In the genomic region with DNA sequence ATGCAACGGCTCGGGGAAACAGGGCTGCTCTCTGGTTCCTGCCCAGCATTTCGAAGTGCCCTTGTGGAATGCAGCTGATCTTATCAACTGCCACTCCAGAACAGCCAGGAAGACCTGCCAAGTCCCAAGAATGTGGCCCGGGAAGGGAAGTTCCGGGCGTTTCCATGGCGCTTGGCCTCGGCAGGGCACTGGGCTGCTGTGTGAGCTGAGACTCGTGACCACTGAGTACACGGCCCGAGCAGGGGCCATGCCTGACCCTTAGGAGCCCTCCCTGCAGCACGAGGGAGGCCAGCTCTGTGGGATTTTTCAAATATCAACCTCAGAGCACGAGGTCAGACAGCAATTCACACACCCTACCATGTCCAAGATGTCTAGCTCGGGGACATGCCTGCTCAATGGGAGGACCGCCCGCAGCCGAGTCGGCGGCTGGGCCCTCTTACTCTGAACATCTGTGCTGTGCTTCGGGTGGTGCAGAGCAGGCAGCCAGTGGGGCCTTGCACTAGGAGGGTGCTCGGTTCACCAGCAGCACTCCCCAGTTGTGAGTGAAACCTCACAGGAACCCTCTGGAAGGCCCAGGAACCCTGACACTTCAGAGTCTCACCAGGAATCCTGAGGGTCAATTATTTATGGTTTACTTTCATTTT, we compare ENCODE assay signal across 8 mouse cellular contexts. TPM values are rescaled to one million over a fixed set of nuclear protein-coding genes. Genes with fewer than 3 reads are reported as not detected.
DNase-seq lines count a peak whose midpoint lies in the region; ATAC-seq and TF ChIP-seq lines count a peak whose summit lies in the region.

No protein-coding gene starts in this region.

- peak; percentile 53 for DNase-seq in 416B (ENCODE audit: low read depth)
- peak; percentile 97 for DNase-seq in adipocyte (ENCODE audit: low spot score)
- DNase-seq in gastrocnemius, adult 8-10 months (ENCODE audit: low spot score in 2 of 2) = peak; percentile 55 to 78
- DNase-seq in right cerebral cortex, adult 18-20 months = no peak
- DNase-seq in right cerebral cortex, postnatal 25 days = no peak

- TF ChIP-seq CTCF in olfactory bulb, adult 2 months (IDR thresholded peaks at IDR 0.05; ENCODE audit: insufficient read depth, low read depth, low read length) = no peak

- TF ChIP-seq POLR2A in olfactory bulb, adult 2 months (IDR thresholded peaks at IDR 0.05; ENCODE audit: insufficient read depth, low read depth, low read length) = no peak

- H3K36me3 ChIP-seq in hindbrain, embryonic 16.5 days (ENCODE audit: control insufficient read depth, insufficient read depth, low read length) = no peaks in the 10 kb centered on the region
- peaks cover 7% of the 10 kb centered on the region for H3K36me3 ChIP-seq in liver, embryonic 12.5 days

- no peaks in the 10 kb centered on the region for H3K27me3 ChIP-seq in hindbrain, embryonic 16.5 days (replicated peaks; ENCODE audit: control insufficient read depth, insufficient read depth, low read length)
- H3K27me3 ChIP-seq in liver, embryonic 12.5 days (replicated peaks) = no peaks in the 10 kb centered on the region

- H3K9ac ChIP-seq in hindbrain, embryonic 16.5 days (ENCODE audit: low read depth, low read length) = no peak overlapping the region
- peak overlapping the region; percentile 83 for H3K9ac ChIP-seq in liver, embryonic 12.5 days

- peak overlapping the region; percentile 4 for H3K27ac ChIP-seq in hindbrain, embryonic 16.5 days (ENCODE audit: low read depth, low read length)
- peak overlapping the region; percentile 100 for H3K27ac ChIP-seq in liver, embryonic 12.5 days
- peak overlapping the region; percentile 59 for H3K27ac ChIP-seq in olfactory bulb, adult 2 months (ENCODE audit: insufficient read depth, low read depth, low read length)

- ATAC-seq in hindbrain, embryonic 16.5 days = peak; percentile 51
- ATAC-seq in liver, embryonic 12.5 days = no peak

- 41% methylated on average over 21 of the region's 21 CpGs for WGBS in hindbrain, embryonic 16.5 days
- 14% methylated on average over 21 of the region's 21 CpGs for WGBS in liver, embryonic 12.5 days (ENCODE audit: insufficient replicate concordance)
- WGBS in olfactory bulb, adult 2 months = 72% methylated on average over 21 of the region's 21 CpGs

- no peak overlapping the region for H3K4me3 ChIP-seq in hindbrain, embryonic 16.5 days (ENCODE audit: low read length)
- peak overlapping the region; percentile 78 for H3K4me3 ChIP-seq in liver, embryonic 12.5 days
- H3K4me3 ChIP-seq in olfactory bulb, adult 2 months (ENCODE audit: insufficient read depth, low read depth, low read length) = no peak overlapping the region

- H3K9me3 ChIP-seq in hindbrain, embryonic 16.5 days (ENCODE audit: control insufficient read depth, low read length) = no peaks in the 10 kb centered on the region
- H3K9me3 ChIP-seq in liver, embryonic 12.5 days (replicated peaks) = no peaks in the 10 kb centered on the region

- no peak overlapping the region for H3K4me2 ChIP-seq in hindbrain, embryonic 16.5 days (ENCODE audit: low read length)
- H3K4me2 ChIP-seq in liver, embryonic 12.5 days = peak overlapping the region; percentile 91

- H3K4me1 ChIP-seq in hindbrain, embryonic 16.5 days (ENCODE audit: control insufficient read depth, insufficient read depth, low read depth, low read length) = peaks cover 24% of the 10 kb centered on the region
- peaks cover 95% of the 10 kb centered on the region for H3K4me1 ChIP-seq in liver, embryonic 12.5 days
- peaks cover 51% of the 10 kb centered on the region for H3K4me1 ChIP-seq in olfactory bulb, adult 2 months (ENCODE audit: control insufficient read depth, insufficient read depth, low read length)

RNA-seq across cellular contexts. Expression of a gene that starts 1.6 kb away (rescaled TPM):
- total RNA-seq in gastrocnemius, adult 8-10 months (2022) = 10 to 100 TPM; 20.9 to 28.6 (median 25.4) TPM
- polyA plus RNA-seq in hindbrain, embryonic 16.5 days (2015; fragmentation: Nextera tagmentation; extraction: Ambion mirVana) = 3.1 and 4.0 TPM in 2 replicates
- polyA plus RNA-seq in liver, embryonic 12.5 days (2016; fragmentation: Nextera tagmentation; extraction: Ambion mirVana) = 18.3 and 19.3 TPM in 2 replicates
- polyA plus RNA-seq in olfactory bulb, adult 2 months (2012; ENCODE audit: insufficient read depth, insufficient read length, low replicate concordance, missing spikeins) = not detected in 2 replicates

RNA-seq across cellular contexts. Expression of a gene that starts 26.0 kb away (rescaled TPM):
- under 1 TPM in 2 of 4 experiments, not detected in 2; 0.15 to 0.27 TPM for total RNA-seq in gastrocnemius, adult 8-10 months (2022)
- 0.26 and 0.64 TPM in 2 replicates for polyA plus RNA-seq in hindbrain, embryonic 16.5 days (2015; fragmentation: Nextera tagmentation; extraction: Ambion mirVana)
- polyA plus RNA-seq in liver, embryonic 12.5 days (2016; fragmentation: Nextera tagmentation; extraction: Ambion mirVana) = 0.72 and 0.75 TPM in 2 replicates
- polyA plus RNA-seq in olfactory bulb, adult 2 months (2012; ENCODE audit: insufficient read depth, insufficient read length, low replicate concordance, missing spikeins) = not detected in 2 replicates

RNA-seq across cellular contexts. Expression of a gene that starts 26.7 kb away (rescaled TPM):
- not detected for total RNA-seq in gastrocnemius, adult 8-10 months (2022)
- polyA plus RNA-seq in hindbrain, embryonic 16.5 days (2015; fragmentation: Nextera tagmentation; extraction: Ambion mirVana) = not detected in 2 replicates
- not detected in 2 replicates for polyA plus RNA-seq in liver, embryonic 12.5 days (2016; fragmentation: Nextera tagmentation; extraction: Ambion mirVana)
- not detected in 2 replicates for polyA plus RNA-seq in olfactory bulb, adult 2 months (2012; ENCODE audit: insufficient read depth, insufficient read length, low replicate concordance, missing spikeins)

RNA-seq across cellular contexts. Expression of a gene that starts 27.9 kb away (rescaled TPM):
- total RNA-seq in gastrocnemius, adult 8-10 months (2022) = 10 to 100 TPM; 46.5 to 60.3 (median 57.4) TPM
- polyA plus RNA-seq in hindbrain, embryonic 16.5 days (2015; fragmentation: Nextera tagmentation; extraction: Ambion mirVana) = 95.1 and 98.6 TPM in 2 replicates
- 72.3 and 73.8 TPM in 2 replicates for polyA plus RNA-seq in liver, embryonic 12.5 days (2016; fragmentation: Nextera tagmentation; extraction: Ambion mirVana)
- not detected in 2 replicates for polyA plus RNA-seq in olfactory bulb, adult 2 months (2012; ENCODE audit: insufficient read depth, insufficient read length, low replicate concordance, missing spikeins)

RNA-seq across cellular contexts. Expression of a gene that starts 43.8 kb away (rescaled TPM):
- under 1 TPM; 0.24 to 0.77 (median 0.61) TPM for total RNA-seq in gastrocnemius, adult 8-10 months (2022)
- polyA plus RNA-seq in hindbrain, embryonic 16.5 days (2015; fragmentation: Nextera tagmentation; extraction: Ambion mirVana) = 7.8 and 9.4 TPM in 2 replicates
- polyA plus RNA-seq in liver, embryonic 12.5 days (2016; fragmentation: Nextera tagmentation; extraction: Ambion mirVana) = 0.39 and 0.51 TPM in 2 replicates
- polyA plus RNA-seq in olfactory bulb, adult 2 months (2012; ENCODE audit: insufficient read depth, insufficient read length, low replicate concordance, missing spikeins) = not detected in 2 replicates

Comparison
In these comparisons a context has a peak if more than half of its experiments do, and no peak if none do; other contexts are left out.
1. DNase-seq: peak in 416B (single experiment), adipocyte (single experiment) and gastrocnemius, adult 8-10 months (2 of 2); none in right cerebral cortex, adult 18-20 months (single experiment) and right cerebral cortex, postnatal 25 days (single experiment).
2. H3K27ac ChIP-seq: peak in every context shown above with its lines; median percentile 100 in liver, embryonic 12.5 days; 59 in olfactory bulb, adult 2 months; 4 in hindbrain, embryonic 16.5 days.